Mouse (Mus musculus): ENCODE measurements at regions not wholly inside any gene's neighbourhood (a gene's known extent, or its start where the extent isn't known, plus 50 kb on each side); places are given as distances from the start of the nearest gene placed in this dataset.
"Not testable (repeated sequence)": the region's sequence is repeated elsewhere in the genome, so short reads cannot be mapped to it uniquely, and the experiment has no call there.

DNA sequence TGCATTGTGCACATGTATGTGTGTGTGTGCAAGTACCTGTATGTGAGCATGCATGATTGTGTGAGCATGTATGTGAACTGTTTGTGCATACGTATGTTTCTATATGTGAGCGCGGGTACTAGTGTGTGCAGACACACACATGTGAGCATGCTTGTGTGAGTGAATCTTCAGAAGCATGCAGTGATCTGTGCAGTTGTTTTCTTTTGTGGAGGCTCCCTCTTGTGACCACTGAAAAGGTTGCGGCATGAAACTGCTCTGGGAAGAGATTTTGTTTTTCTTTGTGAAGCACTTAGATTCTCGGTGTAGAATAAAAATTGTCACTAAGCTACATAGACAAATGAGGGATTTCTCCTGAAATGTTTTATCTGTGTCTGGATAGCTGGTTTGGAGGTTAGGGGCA is 189.2 kb upstream of the Rapgef5 start:
- not testable (repeated sequence) for DNase-seq (ENCODE audit: low spot score)

DNA sequence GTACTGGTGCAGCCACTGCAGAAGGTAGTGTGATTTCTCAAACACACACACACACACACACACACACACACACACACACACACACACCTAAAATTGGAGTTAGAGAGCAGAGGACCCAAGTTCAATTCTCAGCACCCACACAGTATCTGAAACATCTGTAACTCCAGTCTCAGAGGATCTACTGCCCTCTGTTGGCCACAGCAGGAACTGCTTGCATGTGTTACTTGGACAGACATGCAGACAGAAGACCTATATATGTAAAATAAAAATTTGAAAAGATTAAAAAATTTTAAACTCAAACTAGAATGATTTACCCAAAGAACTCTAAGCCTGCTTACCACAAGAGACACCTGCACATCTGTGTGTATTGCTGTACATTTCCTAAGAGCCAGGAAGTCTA is 185.9 kb upstream of the Rapgef5 start:
- no peak for DNase-seq (ENCODE audit: low spot score)

DNA sequence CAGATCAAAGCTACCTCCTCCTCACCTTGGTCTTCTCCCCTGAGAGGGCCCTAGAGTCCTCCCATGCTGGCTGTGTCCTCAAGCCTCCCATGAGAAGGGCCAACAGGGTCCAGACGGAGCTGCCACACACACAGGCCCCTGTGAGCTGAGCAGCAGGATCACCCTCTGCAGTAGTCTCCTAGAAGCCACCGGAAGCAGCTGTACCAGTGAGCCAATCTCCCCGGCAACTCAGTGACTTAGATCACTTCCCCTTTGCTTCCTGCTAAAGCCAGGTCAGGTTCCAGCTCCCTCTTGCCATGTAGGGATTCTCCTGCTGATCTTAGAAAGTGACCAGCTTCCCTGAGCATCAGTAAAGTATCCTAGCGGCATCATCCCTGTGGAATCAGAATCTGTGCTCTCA is 179.4 kb upstream of the Rapgef5 start:
- no peak for DNase-seq (ENCODE audit: low spot score)

DNA sequence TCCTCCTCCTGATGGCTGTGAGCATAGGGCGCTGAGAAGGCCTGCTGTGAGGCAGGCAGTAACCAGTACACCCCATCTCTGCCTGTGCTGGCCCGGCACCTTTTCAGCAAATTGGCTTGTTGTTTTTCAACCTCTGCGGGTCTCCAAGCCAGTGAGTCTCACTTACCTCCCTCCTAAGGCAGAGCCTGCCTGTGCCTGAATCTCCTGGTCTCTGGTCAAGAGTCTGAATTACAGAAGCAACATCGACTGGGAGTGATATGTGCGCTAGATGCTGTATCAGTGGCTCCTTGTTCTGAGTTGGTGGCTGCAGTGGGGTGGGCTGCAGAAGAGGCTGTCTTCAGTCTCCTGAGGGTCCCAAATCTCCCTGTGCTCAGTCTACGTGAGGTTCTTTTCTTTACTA is 174.0 kb upstream of the Rapgef5 start:
- no peak for DNase-seq (ENCODE audit: low spot score)

DNA sequence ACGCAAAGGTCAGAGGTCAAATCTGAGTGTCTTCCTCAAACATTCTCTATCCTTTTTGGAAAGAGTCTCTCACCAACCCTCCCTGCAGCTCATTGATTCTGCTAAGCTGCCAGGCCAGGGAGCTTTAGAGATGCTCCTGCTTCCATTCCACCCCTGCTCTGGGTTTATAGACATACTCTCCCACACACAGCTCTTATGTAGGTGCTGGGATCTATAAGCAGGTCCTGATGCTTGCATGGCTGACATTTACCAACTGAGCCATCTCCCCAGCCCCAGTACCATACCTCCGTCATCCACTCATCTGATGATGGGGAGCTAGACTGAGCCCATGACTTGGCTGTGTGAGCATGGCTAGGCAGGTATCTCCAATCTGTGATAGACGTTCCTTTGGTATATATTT is 173.2 kb upstream of the Rapgef5 start:
- no peak for DNase-seq (ENCODE audit: low spot score)

DNA sequence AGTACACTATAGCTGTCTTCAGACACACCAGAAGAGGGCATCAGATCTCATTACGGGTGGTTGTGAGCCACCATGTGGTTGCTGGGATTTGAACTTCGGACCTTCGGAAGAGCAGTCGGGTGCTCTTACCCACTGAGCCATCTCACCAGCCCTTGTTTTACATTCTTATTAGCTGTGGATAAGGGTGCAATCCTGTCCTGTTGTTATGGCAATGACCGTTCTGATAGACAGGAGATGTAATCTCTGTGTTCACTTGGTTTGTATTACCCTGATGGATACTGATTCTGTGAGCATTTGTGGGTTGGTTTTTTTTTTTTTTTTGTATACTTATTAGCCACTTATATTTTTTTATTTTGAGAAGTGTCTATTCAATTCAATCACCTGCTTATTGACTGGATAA is 172.7 kb upstream of the Rapgef5 start:
- not testable (repeated sequence) for DNase-seq (ENCODE audit: low spot score)

GRCm38 (mm10) chr12:117344266-117345087 is 171.8 kb upstream of the Rapgef5 start:
- DNase-seq (ENCODE audit: low spot score), result no peak

GRCm38 (mm10) chr12:117345088-117345977 is 170.9 kb upstream of the Rapgef5 start:
- no peak for DNase-seq (ENCODE audit: low spot score)

DNA sequence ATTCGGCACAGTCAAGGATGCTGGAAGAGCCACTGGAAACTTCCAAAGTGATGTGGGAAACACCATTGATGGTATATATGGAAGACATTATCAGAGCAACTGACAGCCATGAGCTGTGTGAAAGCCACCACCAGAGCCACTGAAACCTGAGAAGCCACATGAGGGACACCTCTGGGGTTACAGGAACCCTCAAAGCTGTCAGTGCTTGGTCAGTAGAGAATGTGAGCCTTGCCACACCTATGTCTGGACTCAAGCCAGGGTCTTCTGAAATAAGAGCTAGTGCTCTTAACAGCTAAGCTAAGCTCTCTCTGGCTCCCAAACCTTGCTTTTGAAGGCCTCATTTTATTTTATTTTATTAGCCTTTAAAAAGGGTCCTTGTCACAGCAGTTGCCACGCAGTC is 170.2 kb upstream of the Rapgef5 start:
- DNase-seq (ENCODE audit: low spot score), result no peak

DNA sequence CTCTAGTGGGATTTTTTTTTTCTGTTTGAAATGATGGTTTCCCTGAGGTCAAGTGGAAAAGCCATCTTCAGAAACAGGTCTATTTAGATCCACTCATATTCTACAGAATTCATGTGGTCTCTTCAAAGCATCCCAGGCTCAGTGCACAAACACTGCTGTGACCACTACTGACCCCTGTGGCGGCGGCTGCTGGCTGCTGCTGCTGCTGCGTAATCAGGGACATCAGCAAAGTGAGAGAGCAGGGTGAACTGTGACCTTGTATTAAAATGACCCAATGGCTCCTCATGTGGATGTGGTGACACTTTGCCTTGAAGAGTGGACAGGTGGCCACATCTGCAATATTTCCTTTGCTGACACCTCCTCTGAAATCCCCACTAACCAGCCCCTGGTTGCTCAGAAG is 169.1 kb upstream of the Rapgef5 start:
- DNase-seq (ENCODE audit: low spot score), result no peak

DNA sequence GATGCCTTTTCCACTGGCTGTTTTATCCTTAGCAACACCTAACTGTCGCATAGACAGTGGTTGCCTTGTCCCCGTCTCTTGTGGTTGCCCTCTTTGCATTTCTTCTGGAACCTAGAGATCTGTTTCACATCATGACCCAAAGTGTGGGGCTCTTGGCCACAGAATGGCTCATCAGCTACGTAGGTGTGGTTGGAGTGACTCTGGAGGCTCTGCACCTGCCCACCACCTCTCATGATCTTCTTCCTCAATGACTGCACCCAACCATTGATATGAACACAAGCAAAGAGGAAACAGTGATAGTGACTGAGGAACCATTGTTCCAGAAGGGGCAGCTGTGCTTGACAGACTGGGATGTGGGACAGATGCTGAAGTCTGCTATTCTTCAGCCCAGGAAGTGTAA is 167.8 kb upstream of the Rapgef5 start:
- no peak for DNase-seq (ENCODE audit: low spot score)

- no peak for DNase-seq (ENCODE audit: low spot score)
These were observed 164.4 kb upstream of the Rapgef5 start for GRCm38 (mm10) chr12:117351900-117352299.

GRCm38 (mm10) chr12:117352511-117352910 is 163.8 kb upstream of the Rapgef5 start:
- no peak for DNase-seq (ENCODE audit: low spot score)

GRCm38 (mm10) chr12:117352938-117353337 is 163.3 kb upstream of the Rapgef5 start:
- DNase-seq (ENCODE audit: low spot score), result no peak

GRCm38 (mm10) chr12:117357811-117358210 is 158.5 kb upstream of the Rapgef5 start:
- DNase-seq (ENCODE audit: low spot score), result no peak

GRCm38 (mm10) chr12:117358891-117359290 is 157.4 kb upstream of the Rapgef5 start:
- no peak for DNase-seq (ENCODE audit: low spot score)

GRCm38 (mm10) chr12:117360215-117360614 is 156.1 kb upstream of the Rapgef5 start:
- no peak for DNase-seq (ENCODE audit: low spot score)

DNA sequence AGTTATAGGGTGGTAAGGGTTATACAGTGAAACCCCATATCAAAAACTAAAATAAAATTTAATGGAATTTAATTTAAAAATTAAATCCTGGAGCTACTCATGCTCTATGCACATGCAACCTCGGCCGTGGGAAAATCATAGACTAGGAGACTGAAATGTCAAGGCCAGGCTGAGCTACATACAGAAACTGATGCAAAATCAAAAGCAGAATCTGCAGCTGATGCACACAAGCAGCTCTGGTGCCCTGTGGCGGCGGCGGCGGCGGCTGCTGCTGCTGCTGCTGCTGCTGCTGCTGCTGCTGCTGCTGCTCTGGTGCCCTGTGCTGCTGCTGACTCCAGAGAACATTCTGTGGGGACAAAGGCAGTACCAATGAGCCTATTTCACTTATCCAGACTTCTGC is 154.5 kb upstream of the Rapgef5 start:
- no peak for DNase-seq (ENCODE audit: low spot score)

DNA sequence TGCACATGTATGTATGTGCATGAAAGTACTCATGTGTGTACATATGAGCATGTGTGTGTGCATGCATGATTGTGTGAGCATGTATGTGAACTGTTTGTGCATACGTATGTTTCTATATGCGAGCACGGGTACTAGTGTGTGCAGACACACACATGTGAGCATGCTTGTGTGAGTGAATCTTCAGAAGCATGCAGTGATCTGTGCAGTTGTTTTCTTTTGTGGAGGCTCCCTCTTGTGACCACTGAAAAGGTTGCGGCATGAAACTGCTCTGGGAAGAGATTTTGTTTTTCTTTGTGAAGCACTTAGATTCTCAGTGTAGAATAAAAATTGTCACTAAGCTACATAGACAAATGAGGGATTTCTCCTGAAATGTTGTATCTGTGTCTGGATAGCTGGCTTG is 152.8 kb upstream of the Rapgef5 start:
- DNase-seq (ENCODE audit: low spot score), result not testable (repeated sequence)

DNA sequence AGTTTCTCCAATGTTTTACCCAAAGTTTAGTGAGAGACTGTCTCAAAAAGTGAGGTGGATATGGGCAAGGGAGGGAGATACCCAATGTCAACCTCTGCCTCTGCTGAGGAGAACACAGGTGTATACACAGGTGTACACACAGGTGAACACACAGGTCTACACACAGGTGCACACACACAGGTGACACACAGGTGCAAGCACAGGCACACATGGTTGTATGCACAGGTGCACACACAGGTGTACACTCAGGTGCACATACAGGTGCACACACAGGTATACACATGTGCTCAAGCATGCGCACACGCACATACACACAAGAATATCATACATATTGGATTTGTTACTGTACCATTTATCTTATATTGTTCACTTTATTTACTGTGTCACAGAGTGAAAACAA is 151.1 kb upstream of the Rapgef5 start:
- DNase-seq (ENCODE audit: low spot score), result no peak

DNA sequence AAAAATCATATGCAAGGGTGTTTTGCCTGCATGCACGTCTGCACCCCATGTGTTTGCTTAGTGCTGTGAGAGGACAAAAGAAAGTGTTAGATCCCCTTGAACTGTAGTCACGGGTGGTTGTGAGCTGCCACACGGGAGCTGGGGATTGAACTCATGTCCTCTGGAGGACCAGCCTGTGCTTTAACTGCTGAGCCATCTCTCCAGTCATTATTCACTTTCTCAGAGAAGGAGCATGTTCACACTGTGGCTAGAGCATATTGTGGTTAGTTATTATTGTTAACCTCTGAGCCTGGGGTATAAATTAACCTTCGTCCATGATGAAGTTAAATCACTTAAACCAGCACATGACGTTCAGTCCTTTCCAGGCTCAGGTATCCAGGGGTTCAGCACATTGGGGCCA is 150.4 kb upstream of the Rapgef5 start:
- DNase-seq (ENCODE audit: low spot score), result no peak

- peak; percentile 26 for DNase-seq (ENCODE audit: low spot score)
These were observed 137.9 kb upstream of the Rapgef5 start for GRCm38 (mm10) chr12:117378297-117378887.

All from testis, postnatal 14 days (tissue).